Mouse (Mus musculus) MEL (cell line): ENCODE data around the gene Colca2. TPM values are rescaled to one million over a fixed set of nuclear protein-coding genes. Genes with fewer than 3 reads are reported as not detected.
A peak's percentile ranks its signal among the peaks of the same experiment; 100 is the strongest.

Experiments used
- DNase-seq: peaks from one replicate; pipeline ENCODE4 v3.0.0; 2011; ENCODE audit warnings: low read depth, low spot score
- H3K27ac ChIP-seq: 2 replicates; pipeline ENCODE4 v1.5.1; 2012; ENCODE audit warnings: low read depth, mild to moderate bottlenecking, control low read depth, low read length, moderate library complexity; ENCODE audit not compliant: control insufficient read depth
- H3K27me3 ChIP-seq, 2 experiments: fragments of 150-350 bp in 1 of 2; sonication (generic) in 1 of 2; 2 replicates each; pipeline ENCODE4 v1.6.1; 2012; ENCODE audit warnings: low read length in 2 of 2, mild to moderate bottlenecking in 2 of 2, improper control_type of control experiment in 1 of 2, moderate library complexity in 1 of 2; ENCODE audit not compliant: insufficient read depth in 2 of 2, control insufficient read depth in 1 of 2
- H3K36me3 ChIP-seq, 2 experiments: 2 replicates each; pipeline ENCODE4 v1.6.1; 2012 to 2014; ENCODE audit warnings: low read length in 2 of 2, improper control_type of control experiment in 1 of 2, inconsistent platforms in 1 of 2, mild to moderate bottlenecking in 1 of 2; ENCODE audit not compliant: insufficient read depth in 2 of 2, control insufficient read depth in 1 of 2
- H3K4me1 ChIP-seq, 2 experiments: fragments of 150-350 bp in 1 of 2; sonication (generic) in 1 of 2; 2 replicates each; pipeline ENCODE4 v1.6.1; 2012; ENCODE audit warnings: low read length in 2 of 2, improper control_type of control experiment in 1 of 2, mild to moderate bottlenecking in 1 of 2; ENCODE audit not compliant: insufficient read depth in 2 of 2, control insufficient read depth in 1 of 2
- H3K4me3 ChIP-seq, 2 experiments: fragments of 150-350 bp in 1 of 2; sonication (generic) in 1 of 2; 2 replicates each; pipeline ENCODE4 v1.5.1; 2012; ENCODE audit warnings: low read depth in 2 of 2, low read length in 2 of 2, mild to moderate bottlenecking in 2 of 2, moderate library complexity in 2 of 2, control low read depth in 1 of 2, improper control_type of control experiment in 1 of 2; ENCODE audit not compliant: control insufficient read depth in 1 of 2, insufficient read depth in 1 of 2
- H3K79me2 ChIP-seq: 2 replicates; pipeline ENCODE4 v1.6.1; 2012; ENCODE audit warnings: mild to moderate bottlenecking, low read length, moderate library complexity; ENCODE audit not compliant: control insufficient read depth, poor library complexity, insufficient read depth
- H3K9ac ChIP-seq: 2 replicates; pipeline ENCODE4 v1.6.1; 2012; ENCODE audit warnings: low read depth, mild to moderate bottlenecking, control low read depth, low read length, moderate library complexity; ENCODE audit not compliant: control insufficient read depth, poor library complexity, severe bottlenecking
- H3K9me3 ChIP-seq: fragments of 150-350 bp; sonication (generic); replicated peaks from 2 replicates; pipeline ENCODE4 v1.6.1; 2012; ENCODE audit warnings: mild to moderate bottlenecking, low read length, improper control_type of control experiment, moderate library complexity; ENCODE audit not compliant: insufficient read depth
- BHLHE40 ChIP-seq: IDR thresholded peaks from 2 replicates; pipeline ENCODE4 v1.6.1; 2012; ENCODE audit warnings: low read depth, mild to moderate bottlenecking, inconsistent platforms, low read length, improper control_type of control experiment, borderline replicate concordance
- CHD1 ChIP-seq: IDR thresholded peaks from 2 replicates; pipeline ENCODE4 v1.6.1; 2012; ENCODE audit warnings: low read depth, mild to moderate bottlenecking, inconsistent platforms, low read length, improper control_type of control experiment
- CHD2 ChIP-seq: IDR thresholded peaks from 2 replicates; pipeline ENCODE4 v1.6.1; 2011; ENCODE audit warnings: low read length, improper control_type of control experiment
- EP300 ChIP-seq, 2 experiments: IDR thresholded peaks; 2 replicates each; pipeline ENCODE4 v1.6.1; 2011; ENCODE audit warnings: improper control_type of control experiment in 2 of 2, low read length in 2 of 2, low read depth in 1 of 2, mild to moderate bottlenecking in 1 of 2
- ETS1 ChIP-seq: IDR thresholded peaks from 2 replicates; pipeline ENCODE4 v1.6.1; 2012; ENCODE audit warnings: low read depth, mild to moderate bottlenecking, inconsistent platforms, low read length, improper control_type of control experiment, moderate library complexity
- GABPA ChIP-seq: IDR thresholded peaks from 2 replicates; pipeline ENCODE4 v1.6.1; 2012; ENCODE audit warnings: low read depth, mild to moderate bottlenecking, inconsistent platforms, low read length, improper control_type of control experiment, moderate library complexity
- GATA1 ChIP-seq: IDR thresholded peaks from 2 replicates; pipeline ENCODE4 v1.6.1; 2011; ENCODE audit warnings: low read depth, low read length, improper control_type of control experiment
- HCFC1 ChIP-seq: IDR thresholded peaks from 2 replicates; pipeline ENCODE4 v1.6.1; 2012; ENCODE audit warnings: low read depth, mild to moderate bottlenecking, inconsistent platforms, low read length, improper control_type of control experiment, moderate library complexity
- JUND ChIP-seq: IDR thresholded peaks from 2 replicates; pipeline ENCODE4 v1.6.1; 2011; ENCODE audit warnings: low read depth, mild to moderate bottlenecking, improper control_type of control experiment, low read length
- KAT2A ChIP-seq: conservative IDR thresholded peaks from 2 replicates; pipeline ENCODE4 v1.6.1; 2012; ENCODE audit warnings: low read depth, low read length, improper control_type of control experiment, inconsistent platforms
- MAX ChIP-seq: IDR thresholded peaks from 2 replicates; pipeline ENCODE4 v1.6.1; 2011; ENCODE audit warnings: low read length, improper control_type of control experiment
- MAZ ChIP-seq: IDR thresholded peaks from 2 replicates; pipeline ENCODE4 v1.6.1; 2012; ENCODE audit warnings: low read depth, mild to moderate bottlenecking, inconsistent platforms, low read length, improper control_type of control experiment
- MEF2A ChIP-seq: IDR thresholded peaks from 2 replicates; pipeline ENCODE4 v1.6.1; 2014; ENCODE audit warnings: low read depth, mild to moderate bottlenecking, inconsistent platforms, low read length, improper control_type of control experiment; ENCODE audit not compliant: poor library complexity, insufficient replicate concordance, severe bottlenecking; ENCODE audit errors: extremely low read depth
- MXI1 ChIP-seq: IDR thresholded peaks from 2 replicates; pipeline ENCODE4 v1.6.1; 2011; ENCODE audit warnings: mild to moderate bottlenecking, low read depth, low read length, improper control_type of control experiment
- MYC ChIP-seq: IDR thresholded peaks from 2 replicates; pipeline ENCODE4 v1.6.1; 2011; ENCODE audit warnings: low read depth, mild to moderate bottlenecking, low read length, improper control_type of control experiment, moderate library complexity
- NRF1 ChIP-seq: IDR thresholded peaks from 2 replicates; pipeline ENCODE4 v1.6.1; 2014; ENCODE audit warnings: low read depth, mild to moderate bottlenecking, inconsistent platforms, low read length, improper control_type of control experiment, moderate library complexity; ENCODE audit not compliant: poor library complexity, insufficient read depth, severe bottlenecking
- POLR2A ChIP-seq, 2 experiments: IDR thresholded peaks; 2 replicates each; pipeline ENCODE4 v1.6.1; 2011 to 2012; ENCODE audit warnings: low read length in 2 of 2, mild to moderate bottlenecking in 2 of 2, control low read depth in 1 of 2, improper control_type of control experiment in 1 of 2, low read depth in 1 of 2, moderate library complexity in 1 of 2; ENCODE audit not compliant: control insufficient read depth in 1 of 2, insufficient read depth in 1 of 2, poor library complexity in 1 of 2
- POLR2AphosphoS2 ChIP-seq: IDR thresholded peaks from 2 replicates; pipeline ENCODE4 v1.6.1; 2011; ENCODE audit warnings: low read length, improper control_type of control experiment
- POLR2AphosphoS5 ChIP-seq: IDR thresholded peaks from 2 replicates; pipeline ENCODE4 v1.6.1; 2012; ENCODE audit warnings: low read depth, borderline replicate concordance, mild to moderate bottlenecking, inconsistent platforms, low read length, moderate library complexity, mixed read lengths
- RAD21 ChIP-seq: IDR thresholded peaks from 2 replicates; pipeline ENCODE4 v1.6.1; 2011; ENCODE audit warnings: mild to moderate bottlenecking, low read depth, low read length, improper control_type of control experiment
- RCOR1 ChIP-seq: IDR thresholded peaks from 2 replicates; pipeline ENCODE4 v1.6.1; 2012; ENCODE audit warnings: low read depth, mild to moderate bottlenecking, inconsistent platforms, low read length, improper control_type of control experiment
- SIN3A ChIP-seq: IDR thresholded peaks from 2 replicates; pipeline ENCODE4 v1.6.1; 2012; ENCODE audit warnings: low read length, improper control_type of control experiment, inconsistent platforms
- TBP ChIP-seq: IDR thresholded peaks from 2 replicates; pipeline ENCODE4 v1.8.0; 2011; ENCODE audit warnings: low read depth, low read length, improper control_type of control experiment
- UBTF ChIP-seq: IDR thresholded peaks from 2 replicates; pipeline ENCODE4 v1.6.1; 2012; ENCODE audit warnings: low read depth, mild to moderate bottlenecking, inconsistent platforms, low read length, improper control_type of control experiment, moderate library complexity, borderline replicate concordance; ENCODE audit not compliant: insufficient read depth
- USF1 ChIP-seq: IDR thresholded peaks from 2 replicates; pipeline ENCODE4 v1.6.1; 2014; ENCODE audit warnings: low read depth, mild to moderate bottlenecking, inconsistent platforms, low read length, improper control_type of control experiment, moderate library complexity
- ZC3H11A ChIP-seq: IDR thresholded peaks from 2 replicates; pipeline ENCODE4 v1.6.1; 2012; ENCODE audit warnings: low read depth, mild to moderate bottlenecking, inconsistent platforms, low read length, improper control_type of control experiment
- ZMIZ1 ChIP-seq: IDR thresholded peaks from 2 replicates; pipeline ENCODE4 v1.6.1; 2012; ENCODE audit warnings: low read depth, mild to moderate bottlenecking, inconsistent platforms, low read length, improper control_type of control experiment, moderate library complexity
- ZNF384 ChIP-seq: IDR thresholded peaks from 2 replicates; pipeline ENCODE4 v1.6.1; 2012; ENCODE audit warnings: low read depth, mild to moderate bottlenecking, inconsistent platforms, low read length, improper control_type of control experiment
- polyA plus RNA-seq, 2 experiments: library from polyadenylated mRNA; stranded (reverse) in 1 of 2; unstranded in 1 of 2; fragments of >175 nt in 1 of 2; fragments of >200 nt in 1 of 2; gene quantifications; 2 replicates each; pipeline versions ENCODE4 v1.2.1 to v1.2.4; 2012; ENCODE audit warnings: low replicate concordance in 2 of 2, low read depth in 1 of 2; ENCODE audit not compliant: insufficient read length in 2 of 2, insufficient read depth in 1 of 2, missing spikeins in 1 of 2
- total RNA-seq: library from RNA; depleted of rRNA; stranded (reverse); fragments of 300-350 nt; gene quantifications from 2 replicates; pipeline ENCODE4 v1.2.3, GENCODE M21; 2012

Gene Colca2
- total and polyA plus RNA-seq, 3 experiments: not detected

DNA sequence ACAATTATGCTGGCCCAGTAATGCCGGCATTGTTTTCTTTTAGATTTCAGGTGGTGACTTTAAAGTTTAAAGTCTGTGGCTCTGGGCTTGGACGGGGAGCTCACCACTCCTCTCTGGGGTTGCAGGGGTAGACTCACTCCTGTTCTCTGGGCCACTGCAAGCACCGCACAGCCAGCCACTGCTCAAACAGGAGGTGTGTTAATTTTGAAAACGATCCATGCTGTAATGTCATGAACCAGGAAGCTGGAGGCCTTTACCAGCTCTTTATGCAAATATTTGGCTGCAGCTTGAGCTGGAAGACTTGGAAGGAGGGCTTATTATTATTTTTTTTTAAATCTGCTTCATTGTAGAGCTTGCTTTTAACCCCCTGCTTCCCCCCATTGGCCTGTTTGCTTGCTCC lies 3.7 kb downstream of the Colca2 start:
- Histone ChIP-seq H3K9ac (no peak overlapping the region), H3K27ac (no peak overlapping the region), H3K9me3 (no peaks in the 10 kb centered on the region), H3K36me3 (no peaks in the 10 kb centered on the region; a peak in 1 of 4 replicates), H3K4me1 (0 out of 4 replicates have a peak, but pooled peaks cover 0 to 4% of the 10 kb centered on the region in 2 experiments), H3K27me3 (peaks cover 18 to 28% of the 10 kb centered on the region in 2 experiments), H3K4me3 (no peak overlapping the region), H3K79me2 (no peaks in the 10 kb centered on the region)
- TF ChIP-seq MYC: no peak
- no peak for TF ChIP-seq GABPA
- TF ChIP-seq RAD21: no peak
- no peak for TF ChIP-seq BHLHE40
- no peak for TF ChIP-seq GATA1
- no peak for TF ChIP-seq POLR2AphosphoS5
- no peak for TF ChIP-seq NRF1
- no peak for TF ChIP-seq MEF2A
- TF ChIP-seq ZNF384: no peak
- TF ChIP-seq TBP: no peak
- no peak for TF ChIP-seq CHD1
- no peak for TF ChIP-seq USF1
- DNase-seq: no peak

DNA sequence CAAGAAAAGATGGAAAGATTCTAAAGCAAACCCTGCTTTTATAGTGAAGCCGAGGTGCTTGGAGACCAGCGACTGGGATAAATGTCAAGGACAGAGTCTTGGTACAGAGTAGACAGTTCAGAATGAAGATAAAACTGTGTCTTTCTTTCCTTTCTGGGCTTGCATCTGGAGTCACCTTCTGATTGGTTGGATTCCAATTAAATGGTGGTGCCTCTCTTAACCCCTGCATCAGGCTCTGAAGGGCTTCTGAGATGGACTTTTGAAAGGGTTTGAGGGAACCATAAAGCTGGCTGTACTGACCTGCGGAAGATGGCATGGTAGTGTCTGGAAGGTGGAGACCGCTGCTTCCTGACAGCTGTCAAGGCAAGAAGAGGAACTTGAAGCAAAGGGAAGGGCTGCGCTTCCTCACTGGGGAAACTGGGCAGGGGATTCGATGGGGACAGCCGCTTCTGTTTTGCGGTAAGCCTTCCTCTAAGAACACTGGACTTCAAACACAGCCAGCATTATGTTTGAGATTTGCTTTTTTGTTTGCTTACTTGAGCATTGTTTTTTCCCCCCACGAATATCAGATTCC lies 4.7 kb downstream of the Colca2 start:
- H3K36me3 ChIP-seq: no peaks in the 10 kb centered on the region; a peak in 1 of 4 replicates
- DNase-seq: peak; percentile 43
- H3K79me2 ChIP-seq: no peaks in the 10 kb centered on the region
- H3K27ac ChIP-seq: no peak overlapping the region
- H3K9me3 ChIP-seq: no peaks in the 10 kb centered on the region
- H3K9ac ChIP-seq: no peak overlapping the region
- no peak overlapping the region for H3K4me3 ChIP-seq
- 0 out of 4 replicates have a peak, but pooled peaks cover 0 to 4% of the 10 kb centered on the region in 2 experiments for H3K4me1 ChIP-seq
- TF ChIP-seq JUND (no peak), EP300 (IDR thresholded peaks at IDR 0.05; ENCODE audit: low read depth in 1 of 2, low read length in 2 of 2) (no peak), UBTF (no peak), ZC3H11A (no peak), POLR2AphosphoS5 (no peak), ZMIZ1 (no peak), RCOR1 (no peak), SIN3A (no peak), KAT2A (no peak), GABPA (no peak), MXI1 (no peak), MAX (no peak), TBP (no peak), CHD2 (no peak), BHLHE40 (no peak), POLR2A (IDR thresholded peaks at IDR 0.05; ENCODE audit: control insufficient read depth in 1 of 2, insufficient read depth in 1 of 2, low read depth in 1 of 2, low read length in 2 of 2, poor library complexity in 1 of 2) (no peak), POLR2AphosphoS2 (no peak), ETS1 (no peak), MAZ (no peak), HCFC1 (no peak)
- H3K27me3 ChIP-seq: peaks cover 15 to 21% of the 10 kb centered on the region in 2 experiments
